Mouse (Mus musculus) naive thymus-derived CD4-positive, alpha-beta T cell, adult 5 months (primary cell): ENCODE data around the gene Usp54. TPM values are rescaled to one million over a fixed set of nuclear protein-coding genes. Genes with fewer than 3 reads are reported as not detected.

Experiments used
- polyA plus RNA-seq: library from polyadenylated mRNA; unstranded; fragments of 100-300 nt; shearing (Covaris generic); gene quantifications from one replicate; pipeline ENCODE4 v1.2.1, GENCODE M21; 2017

Usp54 gene
- 1.7 TPM for polyA plus RNA-seq

GRCm38 (mm10) chr14:20640644-20641437 is at the start of gene Usp54:
Gene Usp54, minus strand, starts transcription at chr14:20641063.

GRCm38 (mm10) chr14:20674064-20674833 is 33.4 kb upstream of the Usp54 start, which contains the start of gene Sec24c:
Gene Sec24c, plus strand, starts transcription at chr14:20674308.

GRCm38 (mm10) chr14:20668154-20668810 is 27.4 kb upstream of the Usp54 start, which contains the start of gene Synpo2l:
Gene Synpo2l, minus strand, starts transcription at chr14:20668354.

GRCm38 (mm10) chr14:20656361-20656760 is 15.5 kb upstream of the Usp54 start, which contains the start of gene Myoz1:
Gene Myoz1, minus strand, starts transcription at chr14:20656540.

GRCm38 (mm10) chr14:20546415-20546814 is 94.4 kb downstream of the Usp54 start, which contains the start of gene Ppp3cb:
Gene Ppp3cb, minus strand, starts transcription at chr14:20546573.

Other genes with a start within 250 kb of the Usp54 start
- gene Mrps16, start 247.4 kb downstream of the Usp54 start, polyA plus RNA-seq, result 39.7 TPM
- gene Cfap70, start 188.8 kb downstream of the Usp54 start, polyA plus RNA-seq, result not detected
- 35.0 TPM for gene Anxa7, start 160.9 kb downstream of the Usp54 start, polyA plus RNA-seq
- gene Mss51, start 144.2 kb downstream of the Usp54 start, polyA plus RNA-seq, result 0.88 TPM
- 26.4 TPM for gene Ppp3cb, start 94.5 kb downstream of the Usp54 start, polyA plus RNA-seq
- gene Myoz1, start 15.5 kb upstream of the Usp54 start, polyA plus RNA-seq, result 0.60 TPM
- gene Synpo2l, start 27.3 kb upstream of the Usp54 start, polyA plus RNA-seq, result not detected
- 255 TPM for gene Sec24c, start 33.2 kb upstream of the Usp54 start, polyA plus RNA-seq
- gene Fut11, start 53.9 kb upstream of the Usp54 start, polyA plus RNA-seq, result 8.6 TPM
- 72.9 TPM for gene Chchd1, start 61.9 kb upstream of the Usp54 start, polyA plus RNA-seq
- gene Zswim8, start 66.5 kb upstream of the Usp54 start, polyA plus RNA-seq, result 55.9 TPM
- gene Ndst2, start 93.5 kb upstream of the Usp54 start, polyA plus RNA-seq, result 30.0 TPM
- gene Camk2g, start 153.0 kb upstream of the Usp54 start, polyA plus RNA-seq, result 7.2 TPM
- gene Plau, start 195.6 kb upstream of the Usp54 start, polyA plus RNA-seq, result not detected